Mouse (Mus musculus): Measurements from ENCODE around the gene Ndst4.

Gene Ndst4

GRCm38 (mm10) chr3:125403601-125404396 lies at the start of gene Ndst4:
Ndst4 (plus strand) TSS chr3:125404076.
- DNase-seq: no peak

GRCm38 (mm10) chr3:125397443-125397842 lies 6.4 kb upstream of the Ndst4 start:
- DNase-seq: no peak

- DNase-seq: no peak
Measured at GRCm38 (mm10) chr3:125406456-125406855, 2.6 kb downstream of the Ndst4 start.

- DNase-seq: no peak
Measured at GRCm38 (mm10) chr3:125406991-125407390, 3.1 kb downstream of the Ndst4 start.

- DNase-seq: no peak
Measured at GRCm38 (mm10) chr3:125466894-125467652, 63.2 kb downstream of the Ndst4 start.

- no peak for DNase-seq
Measured at GRCm38 (mm10) chr3:125510102-125510501, 106.2 kb downstream of the Ndst4 start.

- DNase-seq: no peak
Measured at GRCm38 (mm10) chr3:125533371-125533770, 129.5 kb downstream of the Ndst4 start.

GRCm38 (mm10) chr3:125570602-125571001 lies 166.7 kb downstream of the Ndst4 start:
- DNase-seq: no peak

- no peak for DNase-seq
Measured at GRCm38 (mm10) chr3:125632233-125632632, 228.4 kb downstream of the Ndst4 start.

- DNase-seq: no peak
Measured at GRCm38 (mm10) chr3:125655009-125655635, 251.2 kb downstream of the Ndst4 start.

- DNase-seq: no peak
Measured at GRCm38 (mm10) chr3:125660114-125660717, 256.3 kb downstream of the Ndst4 start.

- DNase-seq: no peak
Measured at GRCm38 (mm10) chr3:125660884-125661532, 257.1 kb downstream of the Ndst4 start.

GRCm38 (mm10) chr3:125673997-125674794 lies 270.3 kb downstream of the Ndst4 start:
- no peak for DNase-seq

- no peak for DNase-seq
Measured at GRCm38 (mm10) chr3:125675211-125675896, 271.5 kb downstream of the Ndst4 start.

GRCm38 (mm10) chr3:125678924-125679323 lies 275.0 kb downstream of the Ndst4 start:
- peak; percentile 1 for DNase-seq

- no peak for DNase-seq
Measured at GRCm38 (mm10) chr3:125683460-125684230, 279.8 kb downstream of the Ndst4 start.

GRCm38 (mm10) chr3:125684583-125684982 lies 280.7 kb downstream of the Ndst4 start:
- no peak for DNase-seq

GRCm38 (mm10) chr3:125687601-125688000 lies 283.7 kb downstream of the Ndst4 start:
- no peak for DNase-seq

GRCm38 (mm10) chr3:125690948-125691347 lies 287.1 kb downstream of the Ndst4 start:
- DNase-seq: no peak

- DNase-seq: no peak
Measured at GRCm38 (mm10) chr3:125722953-125723352, 319.1 kb downstream of the Ndst4 start.

All from kidney, postnatal 14 days (tissue).